Mouse (Mus musculus) MEL (cell line): ENCODE measurements at regions not wholly inside any gene's neighbourhood (a gene's known extent, or its start where the extent isn't known, plus 50 kb on each side); places are given as distances from the start of the nearest gene placed in this dataset.

ENCODE experiments used
- DNase-seq: peaks from one replicate; pipeline ENCODE4 v3.0.0; 2011; ENCODE audit warnings: low read depth, low spot score
- H3K27ac ChIP-seq: 2 replicates; pipeline ENCODE4 v1.5.1; 2012; ENCODE audit warnings: low read depth, mild to moderate bottlenecking, control low read depth, low read length, moderate library complexity; ENCODE audit not compliant: control insufficient read depth
- H3K27me3 ChIP-seq, 2 experiments: fragments of 150-350 bp in 1 of 2; sonication (generic) in 1 of 2; 2 replicates each; pipeline ENCODE4 v1.6.1; 2012; ENCODE audit warnings: low read length in 2 of 2, mild to moderate bottlenecking in 2 of 2, improper control_type of control experiment in 1 of 2, moderate library complexity in 1 of 2; ENCODE audit not compliant: insufficient read depth in 2 of 2, control insufficient read depth in 1 of 2
- H3K36me3 ChIP-seq, 2 experiments: 2 replicates each; pipeline ENCODE4 v1.6.1; 2012 to 2014; ENCODE audit warnings: low read length in 2 of 2, improper control_type of control experiment in 1 of 2, inconsistent platforms in 1 of 2, mild to moderate bottlenecking in 1 of 2; ENCODE audit not compliant: insufficient read depth in 2 of 2, control insufficient read depth in 1 of 2
- H3K4me1 ChIP-seq, 2 experiments: fragments of 150-350 bp in 1 of 2; sonication (generic) in 1 of 2; 2 replicates each; pipeline ENCODE4 v1.6.1; 2012; ENCODE audit warnings: low read length in 2 of 2, improper control_type of control experiment in 1 of 2, mild to moderate bottlenecking in 1 of 2; ENCODE audit not compliant: insufficient read depth in 2 of 2, control insufficient read depth in 1 of 2
- H3K4me3 ChIP-seq, 2 experiments: fragments of 150-350 bp in 1 of 2; sonication (generic) in 1 of 2; 2 replicates each; pipeline ENCODE4 v1.5.1; 2012; ENCODE audit warnings: low read depth in 2 of 2, low read length in 2 of 2, mild to moderate bottlenecking in 2 of 2, moderate library complexity in 2 of 2, control low read depth in 1 of 2, improper control_type of control experiment in 1 of 2; ENCODE audit not compliant: control insufficient read depth in 1 of 2, insufficient read depth in 1 of 2
- H3K79me2 ChIP-seq: 2 replicates; pipeline ENCODE4 v1.6.1; 2012; ENCODE audit warnings: mild to moderate bottlenecking, low read length, moderate library complexity; ENCODE audit not compliant: control insufficient read depth, poor library complexity, insufficient read depth
- H3K9ac ChIP-seq: 2 replicates; pipeline ENCODE4 v1.6.1; 2012; ENCODE audit warnings: low read depth, mild to moderate bottlenecking, control low read depth, low read length, moderate library complexity; ENCODE audit not compliant: control insufficient read depth, poor library complexity, severe bottlenecking
- H3K9me3 ChIP-seq: fragments of 150-350 bp; sonication (generic); replicated peaks from 2 replicates; pipeline ENCODE4 v1.6.1; 2012; ENCODE audit warnings: mild to moderate bottlenecking, low read length, improper control_type of control experiment, moderate library complexity; ENCODE audit not compliant: insufficient read depth
- CHD1 ChIP-seq: IDR thresholded peaks from 2 replicates; pipeline ENCODE4 v1.6.1; 2012; ENCODE audit warnings: low read depth, mild to moderate bottlenecking, inconsistent platforms, low read length, improper control_type of control experiment
- E2F4 ChIP-seq: IDR thresholded peaks from 2 replicates; pipeline ENCODE4 v1.6.1; 2011; ENCODE audit warnings: low read depth, low read length, improper control_type of control experiment, borderline replicate concordance
- ELF1 ChIP-seq: IDR thresholded peaks from 2 replicates; pipeline ENCODE4 v1.6.1; 2014; ENCODE audit warnings: low read depth, mild to moderate bottlenecking, inconsistent platforms, low read length, improper control_type of control experiment, moderate library complexity
- EP300 ChIP-seq, 2 experiments: IDR thresholded peaks; 2 replicates each; pipeline ENCODE4 v1.6.1; 2011; ENCODE audit warnings: improper control_type of control experiment in 2 of 2, low read length in 2 of 2, low read depth in 1 of 2, mild to moderate bottlenecking in 1 of 2
- KAT2A ChIP-seq: conservative IDR thresholded peaks from 2 replicates; pipeline ENCODE4 v1.6.1; 2012; ENCODE audit warnings: low read depth, low read length, improper control_type of control experiment, inconsistent platforms
- MAFK ChIP-seq: IDR thresholded peaks from 2 replicates; pipeline ENCODE4 v1.6.1; 2011; ENCODE audit warnings: low read depth, mild to moderate bottlenecking, low read length, improper control_type of control experiment, borderline replicate concordance
- MAZ ChIP-seq: IDR thresholded peaks from 2 replicates; pipeline ENCODE4 v1.6.1; 2012; ENCODE audit warnings: low read depth, mild to moderate bottlenecking, inconsistent platforms, low read length, improper control_type of control experiment
- MYB ChIP-seq: IDR thresholded peaks from 2 replicates; pipeline ENCODE4 v1.6.1; 2011; ENCODE audit warnings: mild to moderate bottlenecking, low read depth, low read length, improper control_type of control experiment
- MYC ChIP-seq: IDR thresholded peaks from 2 replicates; pipeline ENCODE4 v1.6.1; 2011; ENCODE audit warnings: low read depth, mild to moderate bottlenecking, low read length, improper control_type of control experiment, moderate library complexity
- NELFE ChIP-seq: IDR thresholded peaks from 2 replicates; pipeline ENCODE4 v1.6.1; 2011; ENCODE audit warnings: low read depth, low read length, improper control_type of control experiment
- NRF1 ChIP-seq: IDR thresholded peaks from 2 replicates; pipeline ENCODE4 v1.6.1; 2014; ENCODE audit warnings: low read depth, mild to moderate bottlenecking, inconsistent platforms, low read length, improper control_type of control experiment, moderate library complexity; ENCODE audit not compliant: poor library complexity, insufficient read depth, severe bottlenecking
- SMC3 ChIP-seq: IDR thresholded peaks from 2 replicates; pipeline ENCODE4 v1.6.1; 2011; ENCODE audit warnings: low read depth, low read length, improper control_type of control experiment
- TAL1 ChIP-seq: IDR thresholded peaks from 2 replicates; pipeline ENCODE4 v1.6.1; 2012; ENCODE audit warnings: mild to moderate bottlenecking, inconsistent platforms, low read length, moderate library complexity, mixed read lengths
- ZKSCAN1 ChIP-seq: IDR thresholded peaks from 2 replicates; pipeline ENCODE4 v1.6.1; 2012; ENCODE audit warnings: low read depth, mild to moderate bottlenecking, inconsistent platforms, low read length, improper control_type of control experiment, moderate library complexity
- ZMIZ1 ChIP-seq: IDR thresholded peaks from 2 replicates; pipeline ENCODE4 v1.6.1; 2012; ENCODE audit warnings: low read depth, mild to moderate bottlenecking, inconsistent platforms, low read length, improper control_type of control experiment, moderate library complexity

DNA sequence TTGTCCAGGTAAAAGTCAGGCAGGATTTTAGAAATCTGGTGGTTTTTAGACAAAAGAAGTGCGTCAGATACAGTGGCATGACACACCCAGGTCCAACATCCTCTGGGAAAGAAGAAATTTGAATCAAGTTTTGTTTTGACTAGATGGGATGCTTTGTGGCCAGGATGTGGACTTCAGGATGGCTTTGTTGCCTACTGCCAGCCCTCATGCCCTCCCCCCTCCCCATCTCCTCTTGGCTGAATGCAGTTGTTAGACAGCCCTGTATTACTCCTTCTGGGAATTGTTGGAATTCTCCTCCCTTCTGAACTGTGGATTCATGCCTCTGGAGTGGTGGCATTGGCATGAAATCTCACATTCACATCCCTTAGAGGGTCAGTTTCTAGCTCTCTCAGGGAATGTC is 104.3 kb upstream of the Rai14 start:
- H3K4me1 ChIP-seq = no peaks in the 10 kb centered on the region
- no peaks in the 10 kb centered on the region for H3K79me2 ChIP-seq
- no peaks in the 10 kb centered on the region for H3K36me3 ChIP-seq
- no peak for DNase-seq
- H3K9ac ChIP-seq = no peak overlapping the region
- no peak for TF ChIP-seq TAL1
- TF ChIP-seq MAZ = no peak
- no peak for TF ChIP-seq SMC3
- TF ChIP-seq ZKSCAN1 = no peak
- TF ChIP-seq E2F4 = no peak
- TF ChIP-seq CHD1 = no peak
- no peak for TF ChIP-seq KAT2A
- no peak for TF ChIP-seq MYC
- TF ChIP-seq, all 39 proteins: peak for 0
- H3K9me3 ChIP-seq = no peaks in the 10 kb centered on the region
- H3K27me3 ChIP-seq = no peaks in the 10 kb centered on the region
- H3K4me3 ChIP-seq = no peak overlapping the region
- no peak overlapping the region for H3K27ac ChIP-seq

GRCm38 (mm10) chr15:10823933-10824332 is 109.5 kb upstream of the Rai14 start:
- Histone ChIP-seq H3K9me3 (no peaks in the 10 kb centered on the region), H3K9ac (no peak overlapping the region), H3K4me3 (no peak overlapping the region), H3K27ac (no peak overlapping the region), H3K36me3 (no peaks in the 10 kb centered on the region), H3K27me3 (no peaks in the 10 kb centered on the region), H3K79me2 (no peaks in the 10 kb centered on the region), H3K4me1 (no peaks in the 10 kb centered on the region)
- TF ChIP-seq NRF1 = no peak
- no peak for TF ChIP-seq MYB
- TF ChIP-seq NELFE = no peak
- TF ChIP-seq EP300 (IDR thresholded peaks at IDR 0.05; ENCODE audit: low read depth in 1 of 2, low read length in 2 of 2) = no peak
- TF ChIP-seq ZMIZ1 = no peak
- DNase-seq = no peak

DNA sequence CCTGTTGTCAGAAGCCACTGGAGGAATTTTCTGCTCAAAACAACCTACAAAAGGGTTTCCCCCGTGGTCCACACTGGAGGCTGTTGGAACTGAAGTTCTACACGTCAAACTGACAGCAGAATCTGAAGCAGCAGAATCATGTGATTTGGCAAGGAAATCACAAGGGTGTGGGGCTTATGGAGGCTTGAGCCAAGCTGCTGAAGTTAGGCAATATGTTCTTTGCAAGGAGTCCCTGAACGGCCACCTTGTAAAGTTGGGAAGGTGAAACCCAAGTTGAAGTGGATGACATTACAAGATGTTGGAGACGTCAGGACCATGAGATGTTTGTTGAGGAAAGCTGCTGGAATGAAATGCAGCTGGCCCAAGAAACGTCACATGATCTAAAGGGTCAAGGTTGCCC is 115.2 kb upstream of the Rai14 start:
- H3K79me2 ChIP-seq = no peaks in the 10 kb centered on the region
- no peak overlapping the region for H3K4me3 ChIP-seq
- DNase-seq = no peak
- H3K36me3 ChIP-seq = no peaks in the 10 kb centered on the region
- H3K27me3 ChIP-seq = no peaks in the 10 kb centered on the region
- TF ChIP-seq MAFK = no peak
- no peak for TF ChIP-seq SMC3
- TF ChIP-seq ELF1 = no peak
- no peaks in the 10 kb centered on the region for H3K4me1 ChIP-seq
- no peak overlapping the region for H3K27ac ChIP-seq
- H3K9ac ChIP-seq = no peak overlapping the region
- H3K9me3 ChIP-seq = no peaks in the 10 kb centered on the region
